Mouse (Mus musculus): Measurements from ENCODE around the gene Gm10715. TPM values are rescaled to one million over a fixed set of nuclear protein-coding genes. Genes with fewer than 3 reads are reported as not detected.
"Not testable (repeated sequence)": the region's sequence is repeated elsewhere in the genome, so short reads cannot be mapped to it uniquely, and the experiment has no call there.

The Gm10715 gene
- polyA plus RNA-seq, 1 experiment from 2014 or later = not detected

DNA sequence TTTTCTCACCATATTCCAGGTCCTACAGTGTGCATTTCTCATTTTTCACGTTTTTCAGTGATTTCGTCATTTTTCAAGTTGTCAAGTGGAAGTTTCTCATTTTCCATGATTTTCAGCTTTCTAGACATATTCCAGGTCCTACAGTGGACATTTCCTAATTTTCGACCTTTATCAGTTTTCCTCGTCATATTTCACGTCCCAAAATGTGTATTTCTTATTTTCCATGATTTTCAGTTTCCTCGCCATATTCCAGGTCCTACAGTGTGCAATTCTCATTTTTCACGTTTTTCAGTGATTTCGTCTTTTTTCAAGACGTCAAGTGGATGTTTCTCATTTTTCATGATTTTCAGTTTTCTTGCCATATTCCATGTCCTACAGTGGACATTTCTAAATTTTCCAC lies 9.5 kb upstream of the Gm10715 start:
- not testable (repeated sequence) for H3K4me3 ChIP-seq; H3K36me3 ChIP-seq; H3K27me3 ChIP-seq (replicated peaks); ATAC-seq; H3K9ac ChIP-seq; H3K27ac ChIP-seq; H3K4me1 ChIP-seq; H3K9me3 ChIP-seq (replicated peaks); H3K4me2 ChIP-seq
- WGBS (ENCODE audit: insufficient replicate concordance) = 58% methylated on average over 9 of the region's 9 CpGs

DNA sequence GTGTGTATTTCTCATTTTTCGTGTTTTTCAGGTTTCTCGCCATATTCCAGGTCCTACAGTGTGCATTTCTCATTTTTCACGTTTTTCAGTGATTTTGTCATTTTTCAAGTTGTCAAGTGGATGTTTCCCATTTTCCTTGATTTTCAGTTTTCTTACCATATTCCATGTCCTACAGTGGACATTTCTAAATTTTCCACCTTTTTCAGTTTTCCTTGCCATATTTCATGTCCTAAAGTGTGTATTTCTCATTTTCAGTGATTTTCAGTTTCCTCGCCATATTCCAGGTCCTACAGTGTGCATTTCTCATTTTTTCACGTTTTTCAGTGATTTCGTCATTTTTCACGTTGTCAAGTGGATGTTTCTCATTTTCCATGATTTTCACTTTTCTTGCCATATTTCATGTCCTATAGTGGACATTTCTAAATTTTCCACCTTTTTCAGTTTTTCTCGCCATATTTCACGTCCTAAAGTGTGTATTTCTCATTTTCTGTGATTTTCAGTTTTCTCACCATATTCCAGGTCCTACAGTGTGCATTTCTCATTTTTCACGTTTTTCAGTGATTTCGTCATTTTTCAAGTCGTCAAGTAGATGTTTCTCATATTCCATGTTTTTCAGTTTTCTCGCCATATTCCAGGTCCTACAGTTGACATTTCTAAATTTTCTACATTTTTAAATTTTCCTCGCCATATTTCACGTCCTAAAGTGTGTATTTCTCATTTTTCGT lies 7.2 kb upstream of the Gm10715 start:
- not testable (repeated sequence) for H3K4me2 ChIP-seq; H3K9me3 ChIP-seq (replicated peaks); ATAC-seq; H3K4me1 ChIP-seq; H3K27me3 ChIP-seq (replicated peaks); H3K4me3 ChIP-seq; H3K9ac ChIP-seq; H3K27ac ChIP-seq; H3K36me3 ChIP-seq
- 53% methylated on average over 14 of the region's 16 CpGs for WGBS (ENCODE audit: insufficient replicate concordance)

DNA sequence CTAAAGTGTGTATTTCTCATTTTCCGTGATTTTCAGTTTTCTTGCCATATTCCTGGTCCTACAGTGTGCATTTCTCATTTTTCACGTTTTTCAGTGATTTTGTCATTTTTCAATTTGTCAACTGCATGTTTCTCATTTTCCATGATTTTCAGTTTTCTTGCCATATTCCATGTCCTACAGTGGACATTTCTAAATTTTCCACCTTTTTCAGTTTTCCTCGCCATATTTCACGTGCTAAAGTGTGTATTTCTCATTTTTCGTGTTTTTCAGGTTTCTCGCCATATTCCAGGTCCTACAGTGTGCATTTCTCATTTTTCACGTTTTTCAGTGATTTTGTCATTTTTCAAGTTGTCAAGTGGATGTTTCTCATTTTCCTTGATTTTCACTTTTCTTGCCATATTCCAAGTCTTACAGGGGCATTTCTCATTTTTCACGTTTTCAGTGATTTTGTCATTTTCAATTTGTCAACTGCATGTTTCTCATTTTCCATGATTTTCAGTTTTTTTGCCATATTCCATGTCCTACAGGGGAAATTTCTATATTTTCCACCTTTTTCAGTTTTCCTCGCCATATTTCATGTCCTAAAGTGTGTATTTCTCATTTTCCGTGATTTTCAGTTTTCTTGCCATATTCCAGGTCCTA lies 5.9 kb upstream of the Gm10715 start:
- not testable (repeated sequence) for H3K36me3 ChIP-seq; H3K27me3 ChIP-seq (replicated peaks); H3K4me2 ChIP-seq; ATAC-seq; H3K27ac ChIP-seq; H3K9ac ChIP-seq; H3K9me3 ChIP-seq (replicated peaks); H3K4me1 ChIP-seq; H3K4me3 ChIP-seq
- WGBS (ENCODE audit: insufficient replicate concordance) = 48% methylated on average over 3 of the region's 10 CpGs

DNA sequence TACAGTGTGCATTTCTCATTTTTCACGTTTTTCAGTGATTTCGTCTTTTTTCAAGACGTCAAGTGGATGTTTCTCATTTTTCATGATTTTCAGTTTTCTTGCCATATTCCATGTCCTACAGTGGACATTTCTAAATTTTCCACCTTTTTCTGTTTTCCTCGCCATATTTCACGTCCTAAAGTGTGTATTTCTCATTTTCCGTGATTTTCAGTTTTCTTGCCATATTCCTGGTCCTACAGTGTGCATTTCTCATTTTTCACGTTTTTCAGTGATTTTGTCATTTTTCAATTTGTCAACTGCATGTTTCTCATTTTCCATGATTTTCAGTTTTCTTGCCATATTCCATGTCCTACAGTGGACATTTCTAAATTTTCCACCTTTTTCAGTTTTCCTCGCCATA lies 2.4 kb upstream of the Gm10715 start, which contains the start of gene Gm17535:
Gene Gm17535, plus strand, starts transcription at position 301 of the 400 bp plus-strand sequence.
- not testable (repeated sequence) for H3K4me1 ChIP-seq; H3K4me2 ChIP-seq; H3K27ac ChIP-seq; ATAC-seq; H3K4me3 ChIP-seq; H3K9ac ChIP-seq; H3K9me3 ChIP-seq (replicated peaks); H3K36me3 ChIP-seq; H3K27me3 ChIP-seq (replicated peaks)
- WGBS (ENCODE audit: insufficient replicate concordance) = 29% methylated on average over 1 of the region's 8 CpGs

DNA sequence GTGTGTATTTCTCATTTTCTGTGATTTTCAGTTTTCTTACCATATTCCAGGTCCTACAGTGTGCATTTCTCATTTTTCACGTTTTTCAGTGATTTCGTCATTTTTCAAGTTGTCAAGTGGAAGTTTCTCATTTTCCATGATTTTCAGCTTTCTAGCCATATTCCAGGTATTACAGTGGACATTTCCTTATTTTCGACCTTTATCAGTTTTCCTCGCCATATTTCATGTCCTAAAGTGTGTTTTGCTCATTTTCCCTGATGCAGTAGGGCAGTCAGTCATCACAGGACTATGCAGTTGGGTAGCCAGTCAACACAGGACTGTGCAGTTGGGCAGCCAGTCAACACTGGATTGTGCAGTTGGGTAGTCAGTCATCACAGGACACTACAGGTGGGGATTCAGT lies 1.5 kb downstream of the Gm10715 start:
- H3K4me2 ChIP-seq; H3K36me3 ChIP-seq; H3K27me3 ChIP-seq (replicated peaks); H3K27ac ChIP-seq; H3K9me3 ChIP-seq (replicated peaks); H3K9ac ChIP-seq; ATAC-seq; H3K4me3 ChIP-seq; H3K4me1 ChIP-seq: not testable (repeated sequence)
- WGBS (ENCODE audit: insufficient replicate concordance) = 50% methylated on average over 4 of the region's 4 CpGs

Small RNA genes within 50 kb of the gene (microRNA-seq; reads per million reads assigned to microRNA genes)
- gene Mir101c = not detected

Other genes with a start within 250 kb of the Gm10715 start
- not detected in 2 replicates for gene Gm10722, start 36.0 kb upstream of the Gm10715 start, polyA plus RNA-seq (2016; fragmentation: Nextera tagmentation; extraction: Ambion mirVana)
- gene Gm11168, start 33.5 kb upstream of the Gm10715 start, polyA plus RNA-seq (2016; fragmentation: Nextera tagmentation; extraction: Ambion mirVana) = not detected in 2 replicates
- not detected in 2 replicates for gene Gm10721, start 23.7 kb upstream of the Gm10715 start, polyA plus RNA-seq (2016; fragmentation: Nextera tagmentation; extraction: Ambion mirVana)
- not detected in 2 replicates for gene Gm10720, start 21.2 kb upstream of the Gm10715 start, polyA plus RNA-seq (2016; fragmentation: Nextera tagmentation; extraction: Ambion mirVana)
- not detected in 2 replicates for gene Gm10719, start 19.5 kb upstream of the Gm10715 start, polyA plus RNA-seq (2016; fragmentation: Nextera tagmentation; extraction: Ambion mirVana)
- 0.33 TPM in 1 of 2 replicates, not detected in the other for gene Gm10718, start 13.3 kb upstream of the Gm10715 start, polyA plus RNA-seq (2016; fragmentation: Nextera tagmentation; extraction: Ambion mirVana)
- not detected in 2 replicates for gene Gm10717, start 11.5 kb upstream of the Gm10715 start, polyA plus RNA-seq (2016; fragmentation: Nextera tagmentation; extraction: Ambion mirVana)
- gene Gm17535, start 2.3 kb upstream of the Gm10715 start, polyA plus RNA-seq (2016; fragmentation: Nextera tagmentation; extraction: Ambion mirVana) = not detected in 2 replicates